Mouse (Mus musculus) heart, postnatal 0 days (tissue): Measurements from ENCODE around the gene Fpgs. TPM values are rescaled to one million over a fixed set of nuclear protein-coding genes. Genes with fewer than 3 reads are reported as not detected.
A peak's percentile ranks its signal among the peaks of the same experiment; 100 is the strongest.

Experiments
- ATAC-seq: fragments of 200-750 bp; cut with Nextera tagmentation; 2 replicates; pipeline ENCODE4 v1.8.0; 2017; ENCODE audit warnings: low read depth, moderate number of reproducible peaks, moderate library complexity; ENCODE audit not compliant: insufficient read depth
- DNase-seq: peaks from one replicate; pipeline ENCODE4 v3.0.0-alpha.2; 2016; ENCODE audit warnings: low spot score
- H3K27ac ChIP-seq: fragments of 300-500 bp; sonication (generic); 2 replicates; pipeline ENCODE4 v1.5.1; 2014; ENCODE audit warnings: low read depth, mild to moderate bottlenecking
- H3K27me3 ChIP-seq: fragments of 300-500 bp; sonication (generic); 2 replicates; pipeline ENCODE4 v1.6.1; 2014; ENCODE audit warnings: low read length, mixed read lengths; ENCODE audit not compliant: control insufficient read depth, insufficient read depth
- H3K36me3 ChIP-seq: fragments of 300-500 bp; sonication (generic); replicated peaks from 2 replicates; pipeline ENCODE4 v1.6.1; 2014; ENCODE audit warnings: low read length, mixed read lengths; ENCODE audit not compliant: control insufficient read depth, insufficient read depth
- H3K4me1 ChIP-seq: fragments of 300-500 bp; sonication (generic); 2 replicates; pipeline ENCODE4 v1.6.1; 2014; ENCODE audit warnings: antibody characterized with exemption; ENCODE audit not compliant: control insufficient read depth, insufficient read depth
- H3K4me2 ChIP-seq: fragments of 300-500 bp; sonication (generic); 2 replicates; pipeline ENCODE4 v1.6.1; 2014; ENCODE audit warnings: low read depth, mild to moderate bottlenecking, low read length, moderate library complexity
- H3K4me3 ChIP-seq: fragments of 300-500 bp; sonication (generic); 2 replicates; pipeline ENCODE4 v1.5.1; 2014; ENCODE audit warnings: low read depth, low read length
- H3K9ac ChIP-seq: fragments of 300-500 bp; sonication (generic); replicated peaks from 2 replicates; pipeline ENCODE4 v1.6.1; 2014; ENCODE audit warnings: low read depth, low read length, mixed read lengths
- H3K9me3 ChIP-seq: fragments of 300-500 bp; sonication (generic); replicated peaks from 2 replicates; pipeline ENCODE4 v1.6.1; 2016; ENCODE audit warnings: low read length; ENCODE audit not compliant: control insufficient read depth
- CTCF ChIP-seq: IDR thresholded peaks from 2 replicates; pipeline ENCODE4 v1.5.1; 2016; ENCODE audit warnings: antibody characterized with exemption, control low read depth, low read depth
- EP300 ChIP-seq: IDR thresholded peaks from 2 replicates; pipeline ENCODE4 v1.6.1; 2016; ENCODE audit warnings: antibody characterized with exemption, low read depth
- WGBS: fragments of 180-500 bp; shearing (Covaris S2); extraction: QIAGEN DNeasy Blood & Tissue Kit; methylation state at CpG from one replicate; pipeline ENCODE4 v1.1.7; 2014; 5-methylcytosine and 5-hydroxymethylcytosine counted together
- polyA plus RNA-seq: library from polyadenylated mRNA; unstranded; fragments of >200 nt; fragmentation: Nextera tagmentation; extraction: Ambion mirVana; gene quantifications from 2 replicates; pipeline ENCODE4 v1.2.1, GENCODE M21; 2015
- total RNA-seq: library from RNA; depleted of rRNA; stranded (reverse); fragments of >200 nt; gene quantifications from 2 replicates; pipeline ENCODE4 v1.2.3, GENCODE M21; 2014; ENCODE audit warnings: low replicate concordance

Gene Fpgs
- total and polyA plus RNA-seq, 2 experiments from 2014 or later, result 10.9 to 13.6 TPM

GRCm38 (mm10) chr2:32644083-32644482 is 59.9 kb downstream of the Fpgs start:
- Histone ChIP-seq H3K4me3 (no peak overlapping the region), H3K36me3 (no peaks in the 10 kb centered on the region), H3K27ac (peak overlapping the region; percentile 71; the same call in 1 of the 2 replicates), H3K9me3 (no peaks in the 10 kb centered on the region), H3K4me1 (peaks cover 34% of the 10 kb centered on the region), H3K4me2 (no peak overlapping the region), H3K9ac (no peak overlapping the region), H3K27me3 (no peaks in the 10 kb centered on the region)
- TF ChIP-seq CTCF (no peak), EP300 (no peak)
- DNase-seq, result no peak
- 47% methylated on average over 9 of the region's 9 CpGs for WGBS
- no peak for ATAC-seq

- Histone ChIP-seq H3K4me3 (no peak overlapping the region), H3K27me3 (no peaks in the 10 kb centered on the region), H3K36me3 (no peaks in the 10 kb centered on the region), H3K9me3 (no peaks in the 10 kb centered on the region), H3K9ac (no peak overlapping the region; the same call in 1 of the 2 replicates), H3K27ac (peak overlapping the region; percentile 71), H3K4me2 (no peak overlapping the region), H3K4me1 (peaks cover 34% of the 10 kb centered on the region)
- DNase-seq (peak; percentile 55), ATAC-seq (peak; percentile 53)
- WGBS, result 13% methylated on average over 7 of the region's 7 CpGs
- TF ChIP-seq CTCF, result no peak
- TF ChIP-seq EP300, result peak; percentile 48; the same call in 1 of the 2 replicates
These were observed 61.1 kb downstream of the Fpgs start for GRCm38 (mm10) chr2:32642813-32643212.

- Histone ChIP-seq H3K9me3 (no peaks in the 10 kb centered on the region), H3K27ac (peak overlapping the region; percentile 71), H3K36me3 (no peaks in the 10 kb centered on the region), H3K4me1 (peaks cover 34% of the 10 kb centered on the region), H3K4me2 (no peak overlapping the region), H3K9ac (no peak overlapping the region), H3K27me3 (no peaks in the 10 kb centered on the region), H3K4me3 (no peak overlapping the region)
- TF ChIP-seq EP300 (no peak), CTCF (no peak)
- DNase-seq (no peak), ATAC-seq (no peak)
- 63% methylated on average over 5 of the region's 5 CpGs for WGBS
These were observed 62.1 kb downstream of the Fpgs start for GRCm38 (mm10) chr2:32641810-32642209.

- peak overlapping the region; percentile 30 for H3K27ac ChIP-seq
- no peaks in the 10 kb centered on the region for H3K27me3 ChIP-seq
- H3K9ac ChIP-seq, result no peak overlapping the region
- 39% methylated on average over 6 of the region's 6 CpGs for WGBS
- no peaks in the 10 kb centered on the region for H3K9me3 ChIP-seq
- no peak overlapping the region for H3K4me3 ChIP-seq
- ATAC-seq, result no peak
- no peak for DNase-seq
- no peak overlapping the region for H3K4me2 ChIP-seq
- peaks cover 34% of the 10 kb centered on the region for H3K4me1 ChIP-seq
- H3K36me3 ChIP-seq, result no peaks in the 10 kb centered on the region
- TF ChIP-seq CTCF (no peak), EP300 (no peak)
These were observed 63.3 kb downstream of the Fpgs start for GRCm38 (mm10) chr2:32640550-32641051.

GRCm38 (mm10) chr2:32639632-32640031 is 64.3 kb downstream of the Fpgs start:
- Histone ChIP-seq H3K9ac (no peak overlapping the region), H3K36me3 (peaks cover 8% of the 10 kb centered on the region), H3K4me3 (no peak overlapping the region), H3K27me3 (no peaks in the 10 kb centered on the region), H3K27ac (no peak overlapping the region; the same call in 1 of the 2 replicates), H3K4me1 (peaks cover 28% of the 10 kb centered on the region), H3K9me3 (no peaks in the 10 kb centered on the region), H3K4me2 (no peak overlapping the region)
- 28% methylated on average over 1 of the region's 1 CpGs for WGBS
- ATAC-seq (no peak), DNase-seq (no peak)
- TF ChIP-seq EP300 (no peak), CTCF (no peak)

GRCm38 (mm10) chr2:32637778-32638281 is 66.1 kb downstream of the Fpgs start:
- H3K4me2 ChIP-seq, result no peak overlapping the region
- DNase-seq (peak; percentile 74), ATAC-seq (peak; percentile 75)

More at GRCm38 (mm10) chr2:32637778-32638281, 66.1 kb downstream of the Fpgs start:
- Histone ChIP-seq H3K27ac (peak overlapping the region; percentile 66), H3K9me3 (no peaks in the 10 kb centered on the region), H3K9ac (no peak overlapping the region), H3K4me1 (peaks cover 21% of the 10 kb centered on the region), H3K27me3 (no peaks in the 10 kb centered on the region), H3K4me3 (no peak overlapping the region), H3K36me3 (peaks cover 24% of the 10 kb centered on the region)
- 19% methylated on average over 11 of the region's 11 CpGs for WGBS
- no peak; the same call in 1 of the 2 replicates for TF ChIP-seq CTCF
- peak; percentile 94 for TF ChIP-seq EP300
